Mouse (Mus musculus): ENCODE measurements around the gene Zfp385a. TPM values are rescaled to one million over a fixed set of nuclear protein-coding genes. Genes with fewer than 3 reads are reported as not detected.
"Not testable (repeated sequence)": the region's sequence is repeated elsewhere in the genome, so short reads cannot be mapped to it uniquely, and the experiment has no call there.

The Zfp385a gene
- polyA plus RNA-seq, 1 experiment from 2014 or later, result 7.5 TPM

DNA sequence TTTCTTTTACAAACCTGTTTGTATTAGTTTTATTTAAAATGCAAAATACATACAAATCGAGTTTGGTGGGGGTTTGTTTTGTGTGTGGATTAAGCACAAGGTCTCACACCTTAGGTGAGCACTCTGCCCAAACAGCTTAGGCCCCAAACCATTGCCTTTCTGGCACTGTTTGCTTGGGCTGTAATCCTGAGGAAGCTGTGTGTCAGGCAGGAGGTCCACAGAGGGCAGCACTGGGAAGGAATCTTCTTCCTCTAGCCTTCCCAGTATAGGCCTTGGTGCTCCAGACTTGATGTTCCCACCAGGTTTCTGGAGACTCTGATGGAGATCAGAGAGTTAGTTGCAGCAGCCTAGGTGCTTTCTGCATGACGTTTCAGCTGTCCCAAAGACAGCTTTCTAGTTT is 55.2 kb downstream of the Zfp385a start:
- Histone ChIP-seq H3K9ac (ENCODE audit: low read length) (no peak overlapping the region), H3K4me2 (ENCODE audit: low read depth, low read length) (no peak overlapping the region), H3K4me1 (ENCODE audit: control insufficient read depth, insufficient read depth, low read length) (peaks cover 18% of the 10 kb centered on the region), H3K9me3 (replicated peaks; ENCODE audit: control insufficient read depth, low read length) (no peaks in the 10 kb centered on the region), H3K27ac (ENCODE audit: low read length) (peak overlapping the region; percentile 71), H3K4me3 (ENCODE audit: low read length) (no peak overlapping the region), H3K36me3 (ENCODE audit: control insufficient read depth, insufficient read depth) (no peaks in the 10 kb centered on the region), H3K27me3 (ENCODE audit: control insufficient read depth, insufficient read depth, low read length) (no peaks in the 10 kb centered on the region)
- 16% methylated on average over 2 of the region's 2 CpGs for WGBS
- no peak for ATAC-seq (replicated peaks; ENCODE audit: extremely low read depth, insufficient read depth, low FRiP score)

DNA sequence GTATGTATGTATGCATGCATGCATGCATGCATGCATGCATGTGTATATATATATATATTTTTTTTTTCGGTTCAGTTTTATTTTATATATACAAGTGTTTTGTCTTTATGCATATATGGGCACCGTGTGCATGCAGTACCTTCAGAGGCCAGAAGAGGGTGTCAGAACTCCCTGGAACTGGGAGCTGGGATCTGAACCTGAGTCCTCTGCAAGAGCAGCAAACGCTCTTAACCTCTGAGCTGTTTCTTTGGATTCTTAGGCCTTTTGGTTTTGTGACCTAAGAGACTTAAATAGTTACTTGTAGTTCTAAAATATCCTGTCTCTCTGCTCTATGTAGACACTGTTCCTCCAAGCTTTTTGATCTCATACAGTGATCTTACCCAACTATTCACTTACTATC is 55.8 kb downstream of the Zfp385a start:
- Histone ChIP-seq H3K36me3 (ENCODE audit: control insufficient read depth, insufficient read depth) (no peaks in the 10 kb centered on the region), H3K27me3 (ENCODE audit: control insufficient read depth, insufficient read depth, low read length) (no peaks in the 10 kb centered on the region), H3K4me3 (ENCODE audit: low read length) (no peak overlapping the region), H3K9me3 (replicated peaks; ENCODE audit: control insufficient read depth, low read length) (no peaks in the 10 kb centered on the region), H3K4me1 (ENCODE audit: control insufficient read depth, insufficient read depth, low read length) (peaks cover 18% of the 10 kb centered on the region), H3K9ac (ENCODE audit: low read length) (no peak overlapping the region), H3K4me2 (ENCODE audit: low read depth, low read length) (no peak overlapping the region), H3K27ac (ENCODE audit: low read length) (no peak overlapping the region)
- ATAC-seq (replicated peaks; ENCODE audit: extremely low read depth, insufficient read depth, low FRiP score), result no peak
- WGBS, result 73% methylated on average over 3 of the region's 3 CpGs

DNA sequence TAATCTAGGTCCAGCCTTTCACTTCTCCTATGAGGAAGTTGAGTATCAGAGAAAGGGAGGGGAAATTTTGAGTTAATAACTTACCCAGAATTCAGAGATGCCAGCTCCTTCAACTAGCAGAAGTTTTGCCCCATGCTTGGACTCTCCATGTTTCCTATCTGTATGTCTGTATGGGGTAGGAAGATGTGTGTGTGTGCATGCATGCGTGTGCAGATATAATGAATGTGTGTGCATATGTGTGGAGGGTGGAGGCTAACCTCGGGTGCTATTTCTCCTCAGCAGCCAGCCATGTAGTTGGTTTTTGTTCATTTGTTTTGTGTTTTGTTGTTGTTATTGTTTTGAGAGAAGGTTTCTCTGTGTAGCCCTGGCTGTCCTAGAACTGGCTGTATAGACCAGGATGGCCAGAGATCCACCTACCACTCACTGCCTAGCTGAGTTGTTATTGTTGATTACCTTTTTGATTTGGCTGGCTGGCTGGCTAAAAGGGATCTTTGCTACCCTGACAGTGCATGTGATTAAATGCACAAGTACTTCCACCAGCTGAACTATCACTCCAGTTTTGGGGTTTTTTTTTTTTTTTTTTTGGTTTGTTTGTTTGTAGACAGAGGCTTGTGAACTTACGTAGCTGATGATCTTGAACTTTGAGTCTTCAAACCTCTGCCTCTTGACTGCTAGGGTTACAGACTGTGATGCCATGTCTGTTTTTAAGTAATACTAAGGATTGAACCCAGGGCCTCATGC is 58.3 kb downstream of the Zfp385a start:
- no peak overlapping the region for H3K27ac ChIP-seq (ENCODE audit: low read length)
- H3K36me3 ChIP-seq (ENCODE audit: control insufficient read depth, insufficient read depth), result no peaks in the 10 kb centered on the region
- no peak for ATAC-seq (replicated peaks; ENCODE audit: extremely low read depth, insufficient read depth, low FRiP score)
- WGBS, result 91% methylated on average over 3 of the region's 3 CpGs
- no peak overlapping the region for H3K4me2 ChIP-seq (ENCODE audit: low read depth, low read length)
- H3K4me3 ChIP-seq (ENCODE audit: low read length), result no peak overlapping the region
- H3K9me3 ChIP-seq (replicated peaks; ENCODE audit: control insufficient read depth, low read length), result no peaks in the 10 kb centered on the region
- H3K27me3 ChIP-seq (ENCODE audit: control insufficient read depth, insufficient read depth, low read length), result no peaks in the 10 kb centered on the region
- H3K4me1 ChIP-seq (ENCODE audit: control insufficient read depth, insufficient read depth, low read length), result peaks cover 18% of the 10 kb centered on the region
- H3K9ac ChIP-seq (ENCODE audit: low read length), result no peak overlapping the region

DNA sequence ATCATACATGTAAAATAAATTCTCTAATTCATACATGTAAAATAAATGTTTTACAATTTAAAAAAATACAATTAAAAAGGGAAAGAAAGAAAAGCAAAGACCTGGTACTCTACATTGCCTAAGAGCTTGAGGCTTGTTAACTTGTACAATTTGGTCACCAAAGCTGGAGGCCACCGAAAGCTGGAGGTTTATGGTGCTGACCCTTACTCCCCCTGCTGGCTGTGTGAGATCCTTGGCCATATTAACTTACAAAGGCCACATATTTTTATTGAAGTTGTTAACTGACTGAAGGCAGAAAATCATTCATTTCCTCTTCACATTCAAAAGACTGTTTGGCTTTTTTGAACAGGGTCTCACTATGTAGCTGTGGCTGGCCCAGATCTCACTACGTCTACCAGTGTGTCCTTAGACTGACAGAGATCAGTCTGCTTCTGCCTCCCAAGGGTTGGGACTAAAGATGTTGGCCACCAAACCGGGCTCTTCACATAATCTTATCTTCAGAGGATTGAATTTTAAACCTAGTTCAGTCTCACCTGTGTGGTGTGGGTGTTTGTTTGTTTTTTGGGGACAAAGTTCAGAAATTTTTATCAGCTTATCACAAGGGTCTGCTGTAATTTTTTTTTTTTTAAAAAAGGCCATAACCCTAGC is 59.0 kb downstream of the Zfp385a start:
- Histone ChIP-seq H3K4me2 (ENCODE audit: low read depth, low read length) (no peak overlapping the region), H3K4me3 (ENCODE audit: low read length) (no peak overlapping the region), H3K27me3 (ENCODE audit: control insufficient read depth, insufficient read depth, low read length) (no peaks in the 10 kb centered on the region), H3K27ac (ENCODE audit: low read length) (no peak overlapping the region), H3K4me1 (ENCODE audit: control insufficient read depth, insufficient read depth, low read length) (peaks cover 14% of the 10 kb centered on the region), H3K36me3 (ENCODE audit: control insufficient read depth, insufficient read depth) (no peaks in the 10 kb centered on the region), H3K9me3 (replicated peaks; ENCODE audit: control insufficient read depth, low read length) (no peaks in the 10 kb centered on the region), H3K9ac (ENCODE audit: low read length) (no peak overlapping the region)
- WGBS, result 60% methylated on average over 3 of the region's 3 CpGs
- ATAC-seq (replicated peaks; ENCODE audit: extremely low read depth, insufficient read depth, low FRiP score), result no peak

DNA sequence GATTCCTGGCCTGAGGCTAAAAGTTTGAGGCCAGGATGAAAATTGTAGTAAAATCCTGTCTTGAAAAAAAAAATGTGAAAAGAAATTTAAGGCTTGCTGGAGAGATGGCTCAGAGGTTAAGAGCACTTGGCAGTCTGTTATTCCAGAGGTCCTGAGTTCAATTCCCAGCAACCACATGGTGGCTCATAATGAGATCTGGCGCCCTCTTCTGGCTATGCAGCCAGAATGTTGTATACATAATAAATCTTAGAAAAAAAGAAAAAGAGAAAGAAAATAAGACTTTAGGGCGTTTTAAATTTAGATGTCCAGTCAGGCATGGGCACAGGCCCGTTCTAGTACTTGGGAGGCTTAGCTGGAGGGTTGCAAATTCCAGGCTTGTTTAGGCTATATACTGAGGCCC is 60.1 kb downstream of the Zfp385a start:
- Histone ChIP-seq H3K36me3 (ENCODE audit: control insufficient read depth, insufficient read depth) (no peaks in the 10 kb centered on the region), H3K4me1 (ENCODE audit: control insufficient read depth, insufficient read depth, low read length) (peaks cover 2% of the 10 kb centered on the region; the same call in 1 of the 2 replicates), H3K27me3 (ENCODE audit: control insufficient read depth, insufficient read depth, low read length) (no peaks in the 10 kb centered on the region), H3K9ac (ENCODE audit: low read length) (no peak overlapping the region), H3K9me3 (replicated peaks; ENCODE audit: control insufficient read depth, low read length) (no peaks in the 10 kb centered on the region), H3K4me3 (ENCODE audit: low read length) (no peak overlapping the region), H3K4me2 (ENCODE audit: low read depth, low read length) (no peak overlapping the region), H3K27ac (ENCODE audit: low read length) (no peak overlapping the region)
- no peak for ATAC-seq (replicated peaks; ENCODE audit: extremely low read depth, insufficient read depth, low FRiP score)
- 68% methylated on average over 3 of the region's 3 CpGs for WGBS

DNA sequence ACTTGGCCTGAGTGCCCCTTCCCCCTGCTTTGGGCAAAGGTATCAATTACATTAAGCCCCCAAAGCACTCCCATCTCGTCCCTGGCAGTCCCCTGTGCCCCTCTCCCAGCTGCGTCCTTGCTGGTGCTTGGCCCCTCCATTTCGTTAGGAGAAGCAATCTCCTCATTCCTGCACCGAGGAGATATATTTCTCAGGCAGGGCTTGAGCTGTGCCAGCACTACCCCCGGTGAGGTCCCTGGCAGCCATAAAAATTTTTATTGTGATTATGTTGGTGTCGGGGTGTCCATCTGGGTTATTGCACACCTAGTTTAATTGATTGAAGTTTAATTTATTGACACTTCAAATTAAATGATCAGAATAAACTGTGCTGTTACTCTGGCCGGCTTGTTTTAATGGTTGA is 61.9 kb downstream of the Zfp385a start:
- no peaks in the 10 kb centered on the region for H3K9me3 ChIP-seq (replicated peaks; ENCODE audit: control insufficient read depth, low read length)
- H3K9ac ChIP-seq (ENCODE audit: low read length), result no peak overlapping the region
- 66% methylated on average over 7 of the region's 7 CpGs for WGBS
- H3K27ac ChIP-seq (ENCODE audit: low read length), result no peak overlapping the region
- peaks cover 10% of the 10 kb centered on the region for H3K4me1 ChIP-seq (ENCODE audit: control insufficient read depth, insufficient read depth, low read length)
- H3K4me2 ChIP-seq (ENCODE audit: low read depth, low read length), result no peak overlapping the region
- no peak overlapping the region for H3K4me3 ChIP-seq (ENCODE audit: low read length)
- H3K27me3 ChIP-seq (ENCODE audit: control insufficient read depth, insufficient read depth, low read length), result no peaks in the 10 kb centered on the region
- ATAC-seq (replicated peaks; ENCODE audit: extremely low read depth, insufficient read depth, low FRiP score), result no peak
- no peaks in the 10 kb centered on the region for H3K36me3 ChIP-seq (ENCODE audit: control insufficient read depth, insufficient read depth)

DNA sequence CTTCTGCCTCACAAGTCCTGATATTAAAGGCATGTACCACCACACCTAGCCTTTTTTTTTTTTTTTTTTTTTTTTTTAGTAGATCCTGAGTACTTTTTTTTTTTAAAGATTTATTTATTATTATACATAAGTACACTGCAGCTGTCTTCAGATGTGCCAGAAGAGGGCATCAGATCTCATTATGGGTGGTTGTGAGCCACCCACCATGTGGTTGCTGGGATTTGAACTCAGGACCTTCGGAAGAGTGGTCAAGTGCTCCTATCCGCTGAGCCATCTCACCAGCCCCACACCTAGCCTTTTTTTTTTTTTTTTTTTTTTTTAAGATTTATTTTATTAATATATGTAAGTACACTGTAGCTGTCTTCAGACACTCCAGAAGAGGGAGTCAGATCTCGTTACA is 64.0 kb downstream of the Zfp385a start:
- not testable (repeated sequence) for H3K27me3 ChIP-seq (ENCODE audit: control insufficient read depth, insufficient read depth, low read length); H3K9ac ChIP-seq (ENCODE audit: low read length); ATAC-seq (replicated peaks; ENCODE audit: extremely low read depth, insufficient read depth, low FRiP score); H3K36me3 ChIP-seq (ENCODE audit: control insufficient read depth, insufficient read depth); H3K4me3 ChIP-seq (ENCODE audit: low read length); H3K4me2 ChIP-seq (ENCODE audit: low read depth, low read length); H3K27ac ChIP-seq (ENCODE audit: low read length); H3K9me3 ChIP-seq (replicated peaks; ENCODE audit: control insufficient read depth, low read length)
- peaks cover 10% of the 10 kb centered on the region for H3K4me1 ChIP-seq (ENCODE audit: control insufficient read depth, insufficient read depth, low read length)
- WGBS, result 96% methylated on average over 2 of the region's 3 CpGs

DNA sequence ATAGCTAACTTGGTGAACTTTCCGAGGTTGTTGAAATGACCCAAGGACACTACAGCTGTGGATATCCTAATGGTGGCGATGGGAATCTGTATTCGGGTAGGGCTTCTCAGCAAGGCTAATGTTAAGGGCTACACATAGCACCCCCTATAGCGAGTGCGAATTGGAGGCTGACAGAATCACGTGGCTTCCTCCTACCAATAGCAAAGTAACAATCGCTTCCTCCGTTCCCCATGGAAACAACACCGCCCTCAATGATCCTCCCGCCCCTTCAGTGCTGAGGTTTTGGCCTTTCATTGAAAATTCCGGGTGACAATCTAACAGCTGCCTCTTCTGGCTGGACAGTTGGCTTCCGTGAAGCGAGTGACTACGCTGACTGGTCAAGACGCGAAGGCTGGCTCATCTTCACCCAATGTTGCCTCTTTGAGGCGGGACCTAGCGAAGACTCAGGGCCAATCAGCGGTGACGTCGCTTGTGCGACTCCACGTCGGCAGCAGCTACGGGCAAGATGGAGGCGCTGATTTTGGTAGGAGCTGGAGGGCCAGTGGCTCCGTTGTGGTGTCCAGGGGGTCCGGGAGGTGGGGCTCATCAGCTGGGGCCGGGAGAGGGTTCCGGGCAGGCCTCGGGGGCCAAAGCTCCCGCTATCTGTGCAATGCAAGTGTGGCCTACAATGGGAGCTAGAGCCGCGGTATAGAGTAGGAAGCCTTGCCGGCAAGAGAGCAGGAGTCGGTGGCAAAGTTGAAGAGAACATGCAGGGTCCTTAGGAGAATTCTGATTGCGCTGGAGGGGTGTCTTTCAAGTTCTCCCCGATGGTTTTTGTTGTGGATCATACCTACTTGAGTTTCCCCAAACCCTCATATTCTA is 67.2 kb downstream of the Zfp385a start, which contains the start of gene Copz1:
Gene Copz1 (plus strand): TSS at position 296 of the 861 bp plus-strand sequence.
- peak within 1 kb of the TSS; percentile 95 for H3K4me3 ChIP-seq (ENCODE audit: low read length)
- peak within 1 kb of the TSS; percentile 94 for H3K9ac ChIP-seq (ENCODE audit: low read length)
- H3K4me2 ChIP-seq (ENCODE audit: low read depth, low read length), result peak within 1 kb of the TSS; percentile 86
- under 1% methylated on average over 38 of the region's 38 CpGs for WGBS
- H3K27ac ChIP-seq (ENCODE audit: low read length), result peak within 1 kb of the TSS; percentile 57
- no peaks in the 10 kb centered on the region for H3K27me3 ChIP-seq (ENCODE audit: control insufficient read depth, insufficient read depth, low read length)
- H3K36me3 ChIP-seq (ENCODE audit: control insufficient read depth, insufficient read depth), result no peaks in the 10 kb centered on the region
- H3K4me1 ChIP-seq (ENCODE audit: control insufficient read depth, insufficient read depth, low read length), result peaks cover 10% of the 10 kb centered on the region
- no peaks in the 10 kb centered on the region for H3K9me3 ChIP-seq (replicated peaks; ENCODE audit: control insufficient read depth, low read length)
- peak; percentile 97 for ATAC-seq (replicated peaks; ENCODE audit: extremely low read depth, insufficient read depth, low FRiP score)

DNA sequence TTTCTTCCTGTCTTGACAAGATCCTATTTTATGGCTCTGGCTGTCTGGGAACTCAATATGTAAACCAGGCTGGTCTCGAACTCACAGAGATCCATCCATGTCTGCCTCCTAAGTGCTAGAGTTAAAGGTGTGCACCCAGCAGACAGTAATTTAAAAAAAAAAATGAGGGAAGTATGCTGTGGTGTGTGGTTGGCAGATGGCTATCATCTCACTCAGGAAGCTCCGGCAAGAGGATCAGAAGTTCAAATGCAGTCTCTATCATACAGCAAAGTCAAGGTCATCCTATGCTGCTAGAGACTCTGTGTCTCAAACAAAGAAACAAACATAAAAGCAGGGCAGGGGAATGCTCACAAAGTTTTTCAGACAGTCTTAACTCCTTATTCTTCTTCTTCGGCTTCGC is 71.0 kb downstream of the Zfp385a start:
- no peak for ATAC-seq (replicated peaks; ENCODE audit: extremely low read depth, insufficient read depth, low FRiP score)
- WGBS, result 69% methylated on average over 4 of the region's 4 CpGs

More for the DNA sequence above, 71.0 kb downstream of the Zfp385a start:
- Histone ChIP-seq H3K27me3 (ENCODE audit: control insufficient read depth, insufficient read depth, low read length) (no peaks in the 10 kb centered on the region), H3K36me3 (ENCODE audit: control insufficient read depth, insufficient read depth) (no peaks in the 10 kb centered on the region), H3K4me3 (ENCODE audit: low read length) (no peak overlapping the region), H3K4me1 (ENCODE audit: control insufficient read depth, insufficient read depth, low read length) (peaks cover 5% of the 10 kb centered on the region), H3K27ac (ENCODE audit: low read length) (no peak overlapping the region), H3K9me3 (replicated peaks; ENCODE audit: control insufficient read depth, low read length) (no peaks in the 10 kb centered on the region), H3K9ac (ENCODE audit: low read length) (no peak overlapping the region), H3K4me2 (ENCODE audit: low read depth, low read length) (no peak overlapping the region)

Measured in heart, embryonic 16.5 days (tissue).